Mouse (Mus musculus) splenic B cell, adult 2 months (primary cell): Measurements from ENCODE around the gene Igf1r.

Source experiments
- DNase-seq: peaks from one replicate; pipeline ENCODE4 v3.0.0-alpha.2; 2011; ENCODE audit warnings: low read depth, low spot score
- H3K27me3 ChIP-seq: 2 replicates; pipeline ENCODE4 v1.6.1; 2012; ENCODE audit warnings: mild to moderate bottlenecking, low read length, moderate library complexity, mixed read lengths; ENCODE audit not compliant: control insufficient read depth, poor library complexity, insufficient read depth, severe bottlenecking
- H3K36me3 ChIP-seq: 2 replicates; pipeline ENCODE4 v1.6.1; 2012; ENCODE audit warnings: mild to moderate bottlenecking, low read length, moderate library complexity, mixed read lengths; ENCODE audit not compliant: control insufficient read depth, poor library complexity, insufficient read depth, severe bottlenecking

Gene Igf1r

DNA sequence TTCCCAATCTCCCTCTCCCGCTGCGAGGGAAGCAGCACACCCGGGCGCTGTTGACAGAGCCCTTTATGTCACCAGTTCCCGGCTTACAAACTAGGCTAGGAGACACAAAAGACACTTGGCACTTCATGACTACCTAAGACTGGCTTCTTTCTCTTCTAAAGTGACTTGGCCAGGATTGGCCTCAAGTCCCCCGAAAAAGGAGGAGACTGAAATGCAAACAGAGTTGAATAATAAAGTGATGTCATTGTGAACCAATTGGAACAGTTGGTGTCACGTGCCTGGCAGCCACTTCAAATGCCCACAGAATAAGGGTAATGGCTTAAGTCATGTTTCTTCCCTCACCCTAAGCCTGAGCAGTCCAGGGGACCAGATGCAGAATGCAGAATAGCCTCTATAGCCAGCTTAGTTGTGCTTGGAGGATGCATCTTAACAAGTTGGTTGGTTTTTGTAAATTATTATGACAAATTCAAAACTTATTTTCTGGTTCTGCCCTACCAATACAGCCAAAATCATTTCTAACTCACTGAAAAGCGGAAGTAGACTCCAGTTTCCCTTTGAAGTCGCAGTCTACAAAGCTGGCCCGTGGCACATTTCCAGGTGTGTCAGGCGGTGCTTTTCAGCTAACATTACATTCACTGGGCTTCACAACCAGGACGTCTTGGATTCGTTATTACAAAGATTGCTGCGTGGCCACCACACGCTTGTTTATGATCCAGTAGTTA lies 150.0 kb downstream of the Igf1r start:
- peak; percentile 63 for DNase-seq
- H3K27me3 ChIP-seq, result no peaks in the 10 kb centered on the region
- no peaks in the 10 kb centered on the region for H3K36me3 ChIP-seq

DNA sequence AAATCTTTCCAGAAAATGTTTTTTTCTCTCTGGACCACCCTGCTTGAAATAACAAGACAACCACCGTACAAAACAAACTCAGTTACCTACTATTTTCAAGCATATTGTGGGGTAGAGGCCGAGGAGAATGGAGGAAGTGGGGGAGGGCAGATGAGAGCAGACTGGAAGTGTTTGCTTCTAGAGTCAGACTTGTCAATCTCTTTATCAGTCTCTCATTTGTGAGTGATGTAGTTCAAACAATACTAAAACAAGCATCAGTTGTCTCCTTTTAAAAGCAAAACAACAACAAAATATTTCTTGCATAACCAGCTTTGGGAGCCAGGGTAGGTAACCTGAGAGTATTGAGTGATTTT lies 150.5 kb downstream of the Igf1r start:
- DNase-seq, result no peak
- Histone ChIP-seq H3K27me3 (no peaks in the 10 kb centered on the region), H3K36me3 (no peaks in the 10 kb centered on the region)

DNA sequence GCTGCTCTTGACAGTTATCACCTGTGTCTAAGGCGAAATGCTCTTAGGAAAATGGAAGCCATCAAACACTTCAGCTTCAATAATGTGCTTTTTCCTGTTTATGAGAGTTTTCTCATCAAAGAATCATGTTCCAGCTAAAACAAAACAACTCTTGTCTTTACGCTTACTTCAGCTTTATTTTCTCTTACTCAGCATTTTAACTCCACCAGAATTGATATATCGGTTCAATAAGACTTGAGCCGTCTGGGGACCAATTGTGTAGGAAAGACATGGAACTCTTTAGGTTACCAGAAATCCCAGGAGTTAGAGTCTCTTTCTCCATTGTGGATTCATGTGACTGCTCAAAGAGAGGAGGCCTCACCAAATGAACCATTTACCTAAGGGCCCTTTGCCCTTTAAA lies 158.9 kb downstream of the Igf1r start:
- Histone ChIP-seq H3K36me3 (no peaks in the 10 kb centered on the region), H3K27me3 (no peaks in the 10 kb centered on the region)
- DNase-seq, result no peak

DNA sequence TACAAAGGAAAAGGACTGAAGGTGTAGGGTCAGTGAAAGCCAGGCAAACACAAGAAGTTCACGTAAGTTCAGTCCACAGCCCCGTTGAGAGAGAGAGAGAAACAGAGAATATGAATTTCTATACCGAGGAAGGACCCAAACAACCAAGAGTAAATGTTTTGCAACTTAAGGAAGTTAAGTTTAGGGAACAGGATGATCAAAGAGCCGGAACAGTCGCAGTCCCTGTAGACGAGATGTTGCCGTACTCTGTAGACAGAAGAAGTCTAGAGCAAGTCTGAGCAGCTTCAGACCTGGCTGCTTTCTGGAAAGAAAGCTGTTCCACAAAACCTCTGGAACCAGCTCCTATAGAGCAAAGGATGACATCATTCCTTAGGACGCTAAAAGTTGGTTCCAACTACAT lies 160.0 kb downstream of the Igf1r start:
- no peaks in the 10 kb centered on the region for H3K27me3 ChIP-seq
- H3K36me3 ChIP-seq, result no peaks in the 10 kb centered on the region
- no peak for DNase-seq

DNA sequence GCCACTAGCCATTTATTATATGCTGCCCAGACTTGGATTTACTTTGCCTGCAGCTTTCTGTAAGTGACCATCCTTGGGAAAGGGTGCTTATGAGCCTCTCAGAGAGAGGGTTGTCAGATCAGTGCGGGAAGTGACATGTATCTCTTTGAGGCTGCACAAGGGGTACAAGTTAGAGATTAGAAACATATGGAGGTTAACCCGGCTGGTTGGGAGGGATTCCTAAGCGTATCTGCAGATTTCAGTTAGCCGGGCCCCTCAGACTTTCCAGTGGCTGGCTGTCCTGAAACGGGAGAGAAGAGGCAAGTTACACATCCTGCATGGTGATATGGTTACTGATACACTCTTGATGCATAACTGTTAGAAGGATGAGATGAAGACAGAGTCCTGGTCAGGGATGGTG lies 161.7 kb downstream of the Igf1r start:
- H3K27me3 ChIP-seq, result no peaks in the 10 kb centered on the region
- no peaks in the 10 kb centered on the region for H3K36me3 ChIP-seq
- DNase-seq, result no peak

DNA sequence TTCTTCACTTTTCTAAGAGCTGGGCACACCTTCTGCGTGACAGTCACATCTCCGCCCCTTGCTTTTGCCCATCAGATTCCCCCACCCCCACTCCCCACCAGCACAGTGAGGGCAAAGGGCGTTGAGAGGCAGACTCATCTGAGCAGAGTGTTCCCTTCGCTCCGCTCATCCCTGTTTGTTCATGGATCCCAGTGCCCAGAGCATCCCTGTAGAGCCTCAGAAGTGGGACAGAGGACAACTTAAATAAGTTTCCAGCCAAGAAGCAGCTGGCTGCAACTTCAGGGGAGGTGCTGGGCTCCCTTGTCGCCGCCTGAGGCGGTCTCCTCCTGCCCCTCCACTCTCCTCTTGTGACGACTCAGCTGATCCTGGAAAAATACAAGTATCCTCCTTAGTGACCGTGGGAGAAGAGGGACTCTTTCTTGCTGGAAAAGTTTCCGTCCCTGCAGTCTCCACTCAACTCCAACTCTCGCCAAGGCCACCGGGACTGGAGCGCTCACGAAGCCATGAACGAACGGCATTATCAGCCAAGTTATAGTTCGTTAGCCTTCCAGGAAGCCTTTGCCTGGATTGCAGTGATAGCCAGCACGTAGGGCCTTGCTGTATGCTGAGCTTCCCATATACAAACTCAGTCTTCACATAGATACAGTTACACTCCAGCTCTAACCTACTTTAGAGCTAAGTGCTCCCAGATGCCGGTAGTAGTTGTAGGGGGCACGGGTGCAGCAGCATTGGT lies 162.5 kb downstream of the Igf1r start:
- no peak for DNase-seq
- no peaks in the 10 kb centered on the region for H3K36me3 ChIP-seq
- H3K27me3 ChIP-seq, result no peaks in the 10 kb centered on the region

DNA sequence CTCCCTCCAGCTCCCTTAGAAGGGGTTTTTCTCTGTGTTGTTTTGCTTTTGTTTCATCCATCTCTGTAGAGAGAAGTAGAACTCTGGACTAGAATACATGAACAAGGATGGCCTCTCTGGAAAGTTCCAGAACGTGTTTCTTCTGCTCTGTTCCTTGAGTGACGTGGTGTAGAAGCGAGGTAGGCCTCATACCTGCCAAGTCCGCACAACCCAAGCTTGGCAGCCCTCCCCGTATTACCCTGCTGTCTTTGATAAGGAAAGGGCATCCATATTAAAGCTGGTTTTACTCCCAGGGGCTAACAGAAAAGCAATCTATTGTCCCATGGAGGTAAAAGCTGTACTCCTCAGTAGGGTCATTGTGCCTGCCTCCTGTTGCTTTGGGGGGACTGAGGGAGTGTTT lies 164.9 kb downstream of the Igf1r start:
- no peaks in the 10 kb centered on the region for H3K36me3 ChIP-seq
- H3K27me3 ChIP-seq, result no peaks in the 10 kb centered on the region
- no peak for DNase-seq

DNA sequence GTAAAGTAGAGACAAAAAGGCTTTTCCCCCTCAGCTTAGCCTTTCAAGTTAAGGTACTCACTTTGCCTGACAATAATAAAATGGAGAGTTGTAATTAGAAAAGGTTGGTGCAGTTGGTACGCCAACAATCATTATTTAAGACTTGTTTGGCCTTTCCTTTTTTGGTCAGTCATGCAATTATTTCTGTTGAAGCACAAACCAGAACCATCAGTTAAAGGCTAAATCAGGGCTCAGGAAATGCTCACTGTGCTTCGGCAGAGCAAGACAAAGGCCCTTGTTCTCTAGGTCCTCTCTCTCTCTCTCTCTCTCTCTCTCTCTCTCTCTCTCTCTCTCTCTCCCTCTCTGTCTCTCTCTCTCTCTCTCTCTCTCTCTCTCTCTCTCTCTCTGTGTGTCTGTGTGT lies 165.4 kb downstream of the Igf1r start:
- Histone ChIP-seq H3K27me3 (no peaks in the 10 kb centered on the region), H3K36me3 (no peaks in the 10 kb centered on the region)
- no peak for DNase-seq

DNA sequence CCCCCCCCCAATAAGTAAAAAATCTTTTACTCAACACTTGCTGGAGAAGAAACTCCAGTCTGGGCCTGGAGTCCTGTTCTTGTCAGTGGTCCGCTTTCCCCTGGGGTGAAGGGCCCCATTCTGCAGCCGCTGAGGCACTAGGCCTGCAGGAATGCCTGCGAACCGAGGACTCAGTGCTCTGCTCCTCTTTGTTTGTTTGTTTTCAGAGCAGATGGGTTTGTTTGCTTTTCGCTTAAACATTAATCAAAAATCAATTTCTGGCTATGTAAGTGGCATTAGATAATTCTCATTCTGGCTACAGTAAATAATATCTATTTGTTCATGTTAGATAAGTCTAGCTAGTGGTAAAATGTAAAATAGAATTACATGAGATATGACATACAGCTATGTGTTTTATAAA lies 167.0 kb downstream of the Igf1r start:
- Histone ChIP-seq H3K36me3 (no peaks in the 10 kb centered on the region), H3K27me3 (no peaks in the 10 kb centered on the region)
- no peak for DNase-seq

DNA sequence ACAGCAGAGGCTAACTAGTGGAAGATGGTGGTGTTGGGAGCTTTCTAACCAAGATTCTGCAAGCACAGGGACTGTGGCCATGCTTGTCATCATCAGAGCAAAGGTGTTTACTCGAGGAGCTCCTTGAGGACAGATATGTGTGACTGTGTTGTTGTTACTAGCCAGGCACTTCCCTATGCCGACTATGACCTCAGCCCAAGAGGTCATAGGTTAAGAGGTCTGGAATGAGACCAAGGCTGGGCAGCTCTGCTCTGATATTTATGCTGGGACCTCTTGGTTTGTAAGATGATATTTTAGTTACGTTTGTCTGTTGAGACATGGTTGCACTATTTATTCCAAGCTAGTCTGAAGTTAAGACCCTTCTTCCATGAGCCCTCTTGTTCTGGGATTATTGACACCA lies 169.8 kb downstream of the Igf1r start:
- Histone ChIP-seq H3K27me3 (no peaks in the 10 kb centered on the region), H3K36me3 (no peaks in the 10 kb centered on the region)
- no peak for DNase-seq

DNA sequence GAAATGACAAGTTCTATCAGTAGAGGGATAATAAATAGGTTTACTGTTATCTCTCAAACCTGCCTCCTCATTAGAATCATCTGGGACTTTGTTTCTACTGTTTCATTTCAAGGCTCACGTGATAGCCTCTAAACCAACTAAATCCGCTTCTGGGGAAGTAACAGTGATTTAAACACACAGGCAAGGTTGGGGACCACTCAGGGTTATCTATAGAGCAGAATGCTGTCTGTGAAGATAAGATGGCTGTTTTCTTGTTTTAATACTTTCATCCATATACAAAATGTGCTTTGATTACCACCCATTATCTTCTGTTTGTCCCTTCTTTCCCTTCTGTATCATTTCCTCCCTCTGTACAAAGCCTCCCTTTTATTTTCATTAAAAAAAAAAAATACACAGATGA lies 172.7 kb downstream of the Igf1r start:
- no peaks in the 10 kb centered on the region for H3K27me3 ChIP-seq
- DNase-seq, result no peak

DNA sequence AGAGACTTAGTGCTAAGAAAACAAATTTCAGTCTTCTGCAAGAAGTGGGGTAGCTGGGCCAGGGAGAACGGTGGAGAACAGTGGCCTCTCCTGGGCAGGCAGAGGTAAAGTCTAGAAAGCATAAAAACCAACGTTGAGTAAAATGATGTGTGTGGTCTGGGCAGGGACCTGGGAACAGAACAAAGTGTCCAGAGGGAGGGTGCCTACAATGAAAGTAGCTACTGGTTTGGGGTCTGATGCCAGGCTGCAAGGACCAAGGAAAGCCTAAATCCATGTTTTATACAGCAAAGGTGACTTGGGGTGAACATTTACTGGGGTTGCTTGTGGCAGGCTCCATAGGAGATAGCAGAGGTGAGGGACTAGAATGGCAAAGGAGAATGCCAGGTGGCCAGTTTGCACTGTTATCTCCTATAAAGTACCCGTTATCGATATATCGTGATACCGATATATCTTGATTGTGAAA lies 175.2 kb downstream of the Igf1r start:
- Histone ChIP-seq H3K36me3 (no peaks in the 10 kb centered on the region), H3K27me3 (no peaks in the 10 kb centered on the region)
- DNase-seq, result peak; percentile 52

More for the DNA sequence above, 172.7 kb downstream of the Igf1r start:
- no peaks in the 10 kb centered on the region for H3K36me3 ChIP-seq

DNA sequence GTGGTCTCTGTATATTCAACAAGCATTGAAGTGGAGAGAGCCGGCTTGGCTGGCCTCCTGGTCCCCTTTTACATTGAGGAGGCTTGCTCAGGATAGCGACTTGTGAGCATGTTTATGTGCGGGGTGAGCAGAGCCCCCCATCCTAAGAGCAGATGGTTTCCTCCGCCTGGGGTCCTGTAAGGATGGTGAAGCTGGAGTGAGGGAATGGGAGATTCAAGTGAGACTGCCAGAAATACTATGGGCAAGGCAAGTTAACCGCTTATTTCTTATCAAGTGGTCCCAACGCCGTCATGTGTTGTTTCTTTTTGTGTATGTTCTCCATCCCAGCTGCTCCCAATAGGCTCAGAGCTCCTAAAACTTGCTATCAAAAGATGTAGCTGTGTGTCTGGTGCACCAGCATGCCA lies 175.6 kb downstream of the Igf1r start:
- Histone ChIP-seq H3K36me3 (no peaks in the 10 kb centered on the region), H3K27me3 (no peaks in the 10 kb centered on the region)
- no peak for DNase-seq

DNA sequence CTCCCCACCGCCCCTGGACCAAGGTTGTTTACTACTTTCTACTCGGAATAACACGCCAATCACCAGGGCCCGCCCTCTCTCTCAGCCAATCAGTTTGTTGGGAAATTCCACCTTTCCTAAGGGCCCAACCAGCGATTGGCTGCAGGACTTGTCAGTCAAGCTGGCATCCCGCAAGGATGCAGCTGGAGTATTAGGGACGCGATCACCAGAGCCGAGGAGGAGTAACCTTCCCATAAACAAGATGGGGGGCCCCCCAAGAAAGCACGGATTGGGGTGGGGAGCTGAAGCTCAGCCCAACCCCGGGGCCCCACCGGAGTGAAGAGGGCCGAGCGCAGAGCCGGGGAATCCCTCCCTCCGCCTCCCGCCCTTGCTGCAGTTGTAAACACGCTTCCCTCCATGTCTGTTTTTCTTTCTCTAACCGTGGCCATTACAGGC lies 176.5 kb downstream of the Igf1r start:
- Histone ChIP-seq H3K27me3 (no peaks in the 10 kb centered on the region), H3K36me3 (no peaks in the 10 kb centered on the region)
- DNase-seq, result peak; percentile 94

DNA sequence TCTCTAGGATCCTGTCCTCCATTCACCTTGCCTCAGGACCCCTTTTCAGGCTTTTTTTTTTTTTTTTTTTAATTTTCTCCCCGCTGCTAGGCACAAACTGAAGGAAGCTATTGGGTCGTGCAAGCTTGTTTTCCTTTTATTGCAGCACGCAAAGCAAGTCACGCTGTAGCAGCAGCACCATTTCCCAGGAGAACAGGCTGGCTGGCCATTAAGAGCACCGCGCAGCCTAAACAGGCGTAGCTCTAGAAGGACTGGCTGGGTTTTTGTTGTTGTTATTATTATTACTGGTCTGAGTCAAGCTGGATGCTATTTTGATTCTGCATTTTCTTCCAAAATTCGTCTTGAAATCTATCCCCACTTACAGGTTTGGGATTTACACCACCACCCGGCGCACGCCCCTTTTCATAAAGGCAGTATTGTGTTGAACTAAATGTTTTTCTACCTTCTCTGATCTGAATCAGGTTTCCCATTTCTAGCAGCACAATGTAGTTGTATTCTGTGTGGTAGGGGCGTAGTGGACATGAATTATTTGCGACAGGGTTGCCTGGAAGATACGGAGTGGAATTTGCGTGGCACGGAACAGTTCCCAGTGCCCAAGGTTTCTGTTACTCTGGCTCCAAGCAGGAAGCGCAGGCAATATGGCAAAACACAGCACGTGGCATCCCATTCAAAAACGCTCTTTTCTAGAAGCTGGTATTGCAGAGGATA lies 177.1 kb downstream of the Igf1r start:
- Histone ChIP-seq H3K36me3 (no peaks in the 10 kb centered on the region), H3K27me3 (no peaks in the 10 kb centered on the region)
- peak; percentile 72 for DNase-seq
